Mouse (Mus musculus) embryo, embryonic 9.5 days (tissue): ENCODE measurements around the gene Csn3.

Experiments used
- DNase-seq: peaks from one replicate; pipeline ENCODE4 v3.0.0-alpha.2; 2017; ENCODE audit errors: extremely low spot score

Gene Csn3

DNA sequence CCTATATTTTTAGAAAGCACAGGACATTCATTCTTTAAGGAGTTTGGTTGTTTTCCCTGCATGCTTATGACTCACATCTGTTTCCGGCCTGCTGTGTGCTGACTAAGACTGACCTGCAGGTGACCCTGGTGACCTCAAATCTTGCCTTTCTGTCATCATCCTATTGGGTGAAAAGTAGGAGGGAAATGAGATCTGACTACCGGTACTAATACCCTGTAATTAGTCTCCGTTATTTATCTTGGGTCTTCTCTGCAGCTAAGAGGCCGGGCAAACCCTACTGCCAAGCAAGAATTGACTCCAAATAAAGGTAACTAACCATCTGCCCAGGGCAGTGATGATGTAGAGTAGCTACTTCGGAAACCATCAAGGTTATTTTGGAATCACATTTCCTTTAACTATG is at the start of gene Csn3:
Csn3 (plus strand) TSS at position 208 of the 400 bp plus-strand sequence.
- DNase-seq = peak; percentile 54

DNA sequence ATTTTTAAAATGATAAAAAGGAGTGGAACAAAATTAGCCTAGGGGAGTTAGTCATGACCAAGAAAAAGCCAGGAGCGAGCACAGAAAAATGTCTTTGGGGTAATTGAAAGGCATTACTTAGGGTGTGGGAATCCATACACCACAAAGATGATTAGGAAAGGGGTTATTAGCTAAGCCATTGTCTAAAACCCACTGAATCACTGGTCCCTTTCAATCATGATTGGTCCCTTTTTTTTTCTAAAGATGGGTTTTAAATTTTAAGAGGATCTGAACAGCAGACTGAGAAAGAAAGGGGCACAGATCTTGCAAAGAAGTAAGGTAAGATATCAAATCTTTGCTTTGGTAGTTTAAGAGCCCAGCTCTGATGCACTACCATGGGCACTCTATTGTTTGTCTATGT is 40.6 kb upstream of the Csn3 start, which contains the start of gene Odam:
Odam (plus strand) TSS at position 301 of the 400 bp plus-strand sequence.
- no peak for DNase-seq

DNA sequence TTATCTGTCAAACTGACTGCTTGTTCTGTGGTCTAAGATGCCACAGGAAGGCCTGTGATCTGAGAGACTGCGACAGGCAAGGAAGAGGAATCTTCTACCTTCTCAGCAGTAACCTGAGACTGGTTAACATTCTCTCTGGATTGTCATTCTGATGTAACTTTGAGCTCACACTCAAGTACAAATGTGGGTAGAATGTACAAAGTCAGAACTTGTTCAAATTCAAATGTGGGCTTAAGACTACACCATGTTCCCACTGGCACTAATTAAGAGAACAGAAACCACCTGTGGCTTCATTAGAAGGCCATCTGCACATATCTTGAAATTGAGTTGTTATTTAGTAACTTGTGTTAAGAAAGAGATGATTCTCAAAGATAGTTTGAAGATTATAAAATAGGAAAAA is 6.2 kb downstream of the Csn3 start:
- no peak for DNase-seq

DNA sequence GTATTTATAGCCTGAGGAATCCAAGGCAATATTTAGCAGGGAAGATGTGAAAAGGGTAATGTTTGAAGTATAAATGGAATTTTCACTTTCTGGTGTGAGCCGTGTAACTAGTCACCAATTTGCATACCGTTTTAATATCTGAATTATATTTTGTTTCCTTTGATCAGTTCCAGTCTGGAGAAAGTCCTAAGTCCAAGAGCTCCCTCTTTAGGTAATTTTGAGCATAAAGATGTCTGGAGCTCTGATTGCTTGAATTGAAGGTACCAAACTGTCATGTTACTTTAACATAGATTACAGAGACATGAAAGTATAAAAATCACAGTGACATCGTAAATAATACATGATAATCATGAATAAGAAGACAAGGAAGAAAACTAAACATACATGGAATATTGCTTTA is 15.4 kb downstream of the Csn3 start:
- DNase-seq = no peak

DNA sequence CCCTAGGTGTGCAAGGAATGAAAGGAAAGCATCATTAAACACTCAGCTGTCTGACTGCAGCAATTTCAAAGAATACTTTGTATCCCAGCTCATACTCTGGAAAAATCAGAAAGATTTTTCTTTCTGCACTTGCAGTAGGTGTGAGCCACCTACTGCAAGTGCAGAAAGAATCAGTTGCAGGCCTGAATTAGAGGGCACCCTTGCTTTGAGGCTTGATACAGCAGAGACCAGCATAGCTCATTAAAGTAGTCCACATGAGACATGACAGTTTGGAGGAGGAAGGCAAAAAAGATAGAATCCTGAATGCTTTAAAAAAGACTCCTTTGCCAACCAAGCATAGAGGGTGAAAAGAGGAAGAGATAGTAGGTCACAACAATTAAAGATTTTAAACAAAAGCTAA is 17.1 kb downstream of the Csn3 start:
- DNase-seq = no peak

DNA sequence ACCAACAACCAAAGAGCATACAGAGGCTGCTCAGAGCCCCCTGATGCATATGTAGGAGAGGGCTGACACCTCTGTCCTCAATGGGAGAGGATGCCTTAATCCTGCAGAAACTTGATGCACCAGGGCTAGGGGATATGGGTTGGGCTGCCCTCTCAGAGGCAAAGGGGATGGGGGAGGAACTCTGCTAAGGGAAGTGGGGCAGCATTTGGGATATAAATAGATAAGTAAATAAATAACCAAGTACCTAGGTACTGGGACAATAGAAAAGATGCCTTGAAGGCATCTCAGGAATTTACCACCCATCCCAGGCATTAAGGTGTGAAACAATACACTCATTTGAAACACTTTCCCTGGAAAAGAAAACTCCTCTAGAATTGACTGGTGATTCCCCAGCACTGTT is 26.5 kb downstream of the Csn3 start:
- DNase-seq = no peak

DNA sequence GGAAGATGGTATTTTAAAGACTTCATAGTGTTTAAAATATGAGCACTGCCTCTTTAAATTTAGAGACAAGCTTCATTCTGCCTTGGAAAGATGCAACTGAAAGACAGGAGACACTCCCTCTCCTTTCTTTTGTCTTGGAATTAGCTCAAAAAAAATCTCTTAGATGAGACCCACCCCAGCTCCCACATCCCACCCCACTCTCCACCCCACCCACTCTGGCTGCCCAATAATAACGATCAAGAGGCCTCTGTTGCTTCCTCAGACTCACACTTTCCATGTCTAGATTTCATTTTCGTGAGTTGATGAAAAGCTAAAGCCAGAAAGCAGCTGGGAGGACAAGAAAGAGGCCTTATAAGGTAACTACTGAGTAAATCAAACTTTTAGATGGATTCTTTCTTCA is 43.8 kb downstream of the Csn3 start, which contains the start of the genes 2310003L06Rik and Gm28434:
2310003L06Rik (plus strand) TSS at position 259 of the 400 bp plus-strand sequence.
Gm28434 (plus strand) TSS at position 317 of the 400 bp plus-strand sequence.
- DNase-seq = no peak

DNA sequence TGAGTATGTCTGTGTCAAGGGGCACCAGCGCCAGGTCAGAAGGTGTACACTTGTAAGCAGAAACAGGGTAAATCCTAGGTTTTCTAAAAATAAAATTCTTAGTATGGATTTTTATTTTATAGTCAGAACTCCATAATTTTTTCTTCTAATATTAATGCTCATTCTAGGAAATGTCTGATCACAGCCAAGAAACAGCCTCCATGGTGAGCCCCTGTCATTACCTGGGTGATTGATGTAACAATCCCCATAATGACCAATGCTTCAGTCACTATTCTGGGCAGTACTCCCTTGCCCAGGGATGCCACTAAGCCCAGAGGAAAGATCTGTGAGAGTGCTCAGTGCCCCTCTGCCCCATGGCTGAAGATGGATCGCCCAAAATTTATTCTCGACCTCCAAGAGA is 53.8 kb downstream of the Csn3 start, which contains the start of gene Cabs1:
Cabs1 (plus strand) TSS at position 301 of the 400 bp plus-strand sequence.
- no peak for DNase-seq
